Mouse (Mus musculus): ENCODE data around the gene Git2. TPM values are rescaled to one million over a fixed set of nuclear protein-coding genes. Genes with fewer than 3 reads are reported as not detected.

Gene Git2
- total and polyA plus RNA-seq, 2 experiments from 2014 or later, result 21.1 to 37.7 TPM

DNA sequence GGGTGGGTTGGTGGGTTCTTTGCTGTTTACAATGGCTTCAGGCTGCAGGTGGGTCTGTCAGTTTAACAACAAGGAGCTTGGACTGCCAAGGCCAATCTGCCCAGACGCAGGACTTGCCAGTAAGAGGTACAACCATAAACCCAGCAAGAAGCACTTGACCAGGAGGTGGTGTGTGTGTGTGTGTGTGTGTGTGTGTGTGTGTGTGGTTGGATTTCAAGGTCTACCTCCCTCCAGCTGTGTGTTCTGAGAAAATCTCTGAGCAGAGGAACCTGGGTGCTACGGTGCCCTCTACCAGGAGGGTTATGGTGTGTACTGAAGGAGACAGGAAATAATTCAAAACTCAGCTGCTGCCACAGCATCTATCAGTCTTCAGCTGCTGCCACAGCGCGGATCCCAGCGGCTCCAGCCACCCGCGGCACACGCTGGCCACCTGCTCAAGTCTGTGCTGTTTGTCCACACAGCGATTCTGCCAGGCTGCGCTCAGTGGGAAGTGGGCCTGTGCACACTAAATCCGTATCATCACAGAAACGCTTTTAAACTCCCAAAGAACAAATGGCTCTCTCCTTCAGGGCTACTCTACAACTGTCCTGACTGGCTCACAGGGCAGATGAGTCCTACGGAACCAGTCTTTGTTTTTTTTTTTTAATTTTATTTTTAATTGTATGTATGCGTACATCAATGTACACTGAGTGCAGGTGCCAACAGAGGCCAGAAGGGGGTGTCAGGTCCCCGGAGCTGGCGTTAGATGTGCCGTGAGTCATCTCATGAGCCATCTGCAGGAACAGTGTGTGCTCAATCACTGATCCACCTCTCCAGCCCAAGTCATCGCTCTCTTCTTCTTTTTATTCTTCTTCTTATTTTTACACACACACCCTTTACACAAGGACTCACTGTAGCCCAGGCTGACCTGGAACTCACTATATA lies 10.2 kb downstream of the Git2 start:
- TF ChIP-seq EP300 (IDR thresholded peaks at IDR 0.05; ENCODE audit: low read depth), result no peak
- TF ChIP-seq CTCF (IDR thresholded peaks at IDR 0.05; ENCODE audit: low read depth), result peak; percentile 15; the same call in 1 of the 2 replicates
- no peak for ATAC-seq (ENCODE audit: insufficient read depth, low read depth)
- no peaks in the 10 kb centered on the region for H3K4me1 ChIP-seq (ENCODE audit: control insufficient read depth, insufficient read depth)
- no peak overlapping the region for H3K9ac ChIP-seq (replicated peaks; ENCODE audit: low read depth, low read length)
- H3K4me3 ChIP-seq (ENCODE audit: low read depth, low read length), result no peak overlapping the region
- H3K36me3 ChIP-seq (replicated peaks; ENCODE audit: control insufficient read depth, insufficient read depth, low read length), result peaks cover 67% of the 10 kb centered on the region
- 91% methylated on average over 18 of the region's 18 CpGs for WGBS
- no peaks in the 10 kb centered on the region for H3K27me3 ChIP-seq (ENCODE audit: control insufficient read depth, insufficient read depth, low read length)
- H3K4me2 ChIP-seq (ENCODE audit: low read depth, low read length), result no peak overlapping the region
- no peaks in the 10 kb centered on the region for H3K9me3 ChIP-seq (replicated peaks; ENCODE audit: control insufficient read depth, low read length)
- DNase-seq (ENCODE audit: low spot score), result no peak
- H3K27ac ChIP-seq (ENCODE audit: low read depth), result no peak overlapping the region

DNA sequence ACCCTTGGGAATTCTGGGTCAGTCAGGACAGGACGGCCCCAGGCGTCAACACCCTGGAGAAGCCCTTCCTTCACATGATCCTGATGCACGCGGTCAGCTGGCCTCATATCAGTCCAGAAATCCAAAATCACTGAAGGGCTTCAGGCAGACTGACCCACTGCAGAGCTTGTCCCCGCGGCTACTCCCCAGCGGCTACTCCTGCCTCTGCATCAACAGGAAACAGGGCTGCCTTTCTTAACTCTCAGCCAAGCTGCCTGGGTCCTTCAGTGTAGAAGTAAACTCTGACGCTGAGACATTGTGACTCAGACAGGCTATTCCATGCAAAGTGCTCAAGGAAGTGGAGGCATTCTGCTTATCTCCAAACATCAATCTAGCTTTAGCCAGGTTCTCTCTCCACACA lies 13.3 kb downstream of the Git2 start:
- DNase-seq (ENCODE audit: low spot score), result peak; percentile 53
- 29% methylated on average over 8 of the region's 8 CpGs for WGBS
- Histone ChIP-seq H3K27me3 (ENCODE audit: control insufficient read depth, insufficient read depth, low read length) (no peaks in the 10 kb centered on the region), H3K27ac (ENCODE audit: low read depth) (0 out of 2 replicates have a peak overlapping the region, but pooled peaks have one; percentile 46), H3K4me1 (ENCODE audit: control insufficient read depth, insufficient read depth) (no peaks in the 10 kb centered on the region), H3K9ac (replicated peaks; ENCODE audit: low read depth, low read length) (no peak overlapping the region), H3K4me3 (ENCODE audit: low read depth, low read length) (no peak overlapping the region), H3K4me2 (ENCODE audit: low read depth, low read length) (no peak overlapping the region), H3K36me3 (replicated peaks; ENCODE audit: control insufficient read depth, insufficient read depth, low read length) (peaks cover 93% of the 10 kb centered on the region), H3K9me3 (replicated peaks; ENCODE audit: control insufficient read depth, low read length) (no peaks in the 10 kb centered on the region)
- TF ChIP-seq EP300 (IDR thresholded peaks at IDR 0.05; ENCODE audit: low read depth) (no peak), CTCF (IDR thresholded peaks at IDR 0.05; ENCODE audit: low read depth) (no peak)
- ATAC-seq (ENCODE audit: insufficient read depth, low read depth), result peak; percentile 70

DNA sequence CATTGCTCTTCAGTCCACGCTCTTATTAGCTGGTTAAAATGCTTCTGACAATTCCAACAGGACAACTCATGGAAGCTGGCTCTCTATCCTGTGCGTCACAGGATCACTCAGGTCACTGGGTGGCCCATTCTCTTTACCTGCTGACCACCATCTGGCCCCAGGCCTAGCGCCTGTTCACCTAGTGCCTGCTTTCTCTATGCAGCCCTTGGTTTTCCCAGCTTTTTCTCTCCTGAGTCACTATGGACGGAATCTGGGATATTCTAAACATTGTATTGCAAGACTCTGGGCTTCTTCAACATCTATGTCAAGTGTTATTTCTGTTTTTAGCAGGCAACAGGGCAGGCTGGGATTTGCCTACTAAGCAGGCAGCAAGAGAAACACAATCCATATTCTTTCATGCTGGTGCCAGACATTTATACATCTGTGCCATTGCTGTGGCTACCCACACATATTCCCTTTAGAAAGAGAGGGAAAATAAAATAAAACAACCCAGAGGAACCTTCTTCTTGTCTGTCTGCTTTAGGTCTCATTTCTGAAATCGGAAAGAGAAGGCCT lies 15.7 kb downstream of the Git2 start:
- Histone ChIP-seq H3K9ac (replicated peaks; ENCODE audit: low read depth, low read length) (no peak overlapping the region), H3K4me1 (ENCODE audit: control insufficient read depth, insufficient read depth) (no peaks in the 10 kb centered on the region), H3K4me3 (ENCODE audit: low read depth, low read length) (no peak overlapping the region), H3K9me3 (replicated peaks; ENCODE audit: control insufficient read depth, low read length) (no peaks in the 10 kb centered on the region), H3K4me2 (ENCODE audit: low read depth, low read length) (no peak overlapping the region), H3K36me3 (replicated peaks; ENCODE audit: control insufficient read depth, insufficient read depth, low read length) (peaks cover 96% of the 10 kb centered on the region), H3K27me3 (ENCODE audit: control insufficient read depth, insufficient read depth, low read length) (no peaks in the 10 kb centered on the region), H3K27ac (ENCODE audit: low read depth) (no peak overlapping the region)
- DNase-seq (ENCODE audit: low spot score) (no peak), ATAC-seq (ENCODE audit: insufficient read depth, low read depth) (no peak)
- 91% methylated on average over 5 of the region's 5 CpGs for WGBS
- no peak for TF ChIP-seq CTCF (IDR thresholded peaks at IDR 0.05; ENCODE audit: low read depth)
- TF ChIP-seq EP300 (IDR thresholded peaks at IDR 0.05; ENCODE audit: low read depth), result no peak

DNA sequence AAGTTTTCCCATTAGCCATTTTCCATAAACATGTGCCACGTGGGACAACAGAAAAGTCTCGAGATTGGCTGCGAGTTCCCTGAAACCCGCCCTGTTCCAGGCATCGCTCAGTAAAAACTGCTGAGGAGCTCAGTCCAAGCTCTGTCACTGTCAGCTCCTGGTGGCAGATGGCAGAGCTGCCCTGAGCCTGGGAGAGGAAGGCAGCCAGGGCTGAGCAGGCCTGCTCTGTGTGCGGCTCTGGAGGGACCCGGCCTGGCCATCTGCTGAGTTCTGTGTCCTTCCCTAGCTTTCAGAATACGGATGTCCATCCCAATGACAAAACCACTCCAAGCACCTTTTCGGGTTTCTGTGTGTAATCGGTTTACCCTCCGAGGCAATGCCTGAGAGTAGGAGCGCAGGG lies 21.9 kb downstream of the Git2 start:
- no peak for ATAC-seq (ENCODE audit: insufficient read depth, low read depth)
- Histone ChIP-seq H3K4me2 (ENCODE audit: low read depth, low read length) (no peak overlapping the region), H3K4me3 (ENCODE audit: low read depth, low read length) (no peak overlapping the region), H3K9me3 (replicated peaks; ENCODE audit: control insufficient read depth, low read length) (no peaks in the 10 kb centered on the region), H3K27me3 (ENCODE audit: control insufficient read depth, insufficient read depth, low read length) (no peaks in the 10 kb centered on the region), H3K9ac (replicated peaks; ENCODE audit: low read depth, low read length) (no peak overlapping the region), H3K36me3 (replicated peaks; ENCODE audit: control insufficient read depth, insufficient read depth, low read length) (peaks cover 94% of the 10 kb centered on the region), H3K27ac (ENCODE audit: low read depth) (no peak overlapping the region), H3K4me1 (ENCODE audit: control insufficient read depth, insufficient read depth) (no peaks in the 10 kb centered on the region)
- 91% methylated on average over 12 of the region's 12 CpGs for WGBS
- no peak for TF ChIP-seq EP300 (IDR thresholded peaks at IDR 0.05; ENCODE audit: low read depth)
- TF ChIP-seq CTCF (IDR thresholded peaks at IDR 0.05; ENCODE audit: low read depth), result no peak
- no peak for DNase-seq (ENCODE audit: low spot score)

DNA sequence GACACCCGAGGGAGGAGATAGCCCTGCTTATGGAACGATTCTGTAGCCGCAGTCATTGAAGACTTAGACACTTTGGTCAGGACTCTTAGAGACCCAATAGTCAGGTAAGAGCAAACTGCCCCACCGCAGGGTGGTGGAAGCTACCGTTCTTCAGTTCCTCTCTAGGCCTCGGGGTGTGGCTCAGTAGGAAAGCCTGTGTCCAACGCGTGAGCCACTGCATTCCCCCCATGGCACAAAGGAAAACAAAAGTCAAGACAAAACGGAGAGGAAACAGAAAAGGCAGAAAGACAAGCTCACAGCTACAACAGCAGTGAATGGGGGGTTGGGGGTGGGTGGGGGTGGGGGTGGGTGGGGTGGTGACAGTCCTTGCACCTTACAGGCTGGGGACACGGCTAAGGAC lies 22.9 kb downstream of the Git2 start:
- Histone ChIP-seq H3K4me1 (ENCODE audit: control insufficient read depth, insufficient read depth) (no peaks in the 10 kb centered on the region), H3K36me3 (replicated peaks; ENCODE audit: control insufficient read depth, insufficient read depth, low read length) (peaks cover 96% of the 10 kb centered on the region), H3K4me2 (ENCODE audit: low read depth, low read length) (no peak overlapping the region), H3K9ac (replicated peaks; ENCODE audit: low read depth, low read length) (no peak overlapping the region), H3K9me3 (replicated peaks; ENCODE audit: control insufficient read depth, low read length) (no peaks in the 10 kb centered on the region), H3K27ac (ENCODE audit: low read depth) (no peak overlapping the region), H3K27me3 (ENCODE audit: control insufficient read depth, insufficient read depth, low read length) (no peaks in the 10 kb centered on the region), H3K4me3 (ENCODE audit: low read depth, low read length) (no peak overlapping the region)
- 93% methylated on average over 10 of the region's 10 CpGs for WGBS
- TF ChIP-seq CTCF (IDR thresholded peaks at IDR 0.05; ENCODE audit: low read depth) (no peak), EP300 (IDR thresholded peaks at IDR 0.05; ENCODE audit: low read depth) (no peak)
- ATAC-seq (ENCODE audit: insufficient read depth, low read depth) (no peak), DNase-seq (ENCODE audit: low spot score) (no peak)
